Mouse (Mus musculus) limb, embryonic 10.5 days (tissue): Measurements from ENCODE around the gene Atp5d. TPM values are rescaled to one million over a fixed set of nuclear protein-coding genes. Genes with fewer than 3 reads are reported as not detected.

Source experiments
- DNase-seq: peaks from one replicate; pipeline ENCODE4 v3.0.0-alpha.2; 2017; ENCODE audit warnings: low spot score
- H3K27ac ChIP-seq: fragments of 300-500 bp; sonication (generic); 2 replicates; pipeline ENCODE4 v1.5.1; 2016; ENCODE audit warnings: mild to moderate bottlenecking
- H3K27me3 ChIP-seq: fragments of 300-500 bp; sonication (generic); 2 replicates; pipeline ENCODE4 v1.6.1; 2016; ENCODE audit warnings: low read depth, mild to moderate bottlenecking; ENCODE audit not compliant: poor library complexity, severe bottlenecking
- H3K36me3 ChIP-seq: fragments of 300-500 bp; sonication (generic); 2 replicates; pipeline ENCODE4 v1.6.1; 2016; ENCODE audit warnings: mild to moderate bottlenecking, moderate library complexity
- H3K4me1 ChIP-seq: fragments of 300-500 bp; sonication (generic); 2 replicates; pipeline ENCODE4 v1.6.1; 2016
- H3K4me3 ChIP-seq: fragments of 300-500 bp; sonication (generic); 2 replicates; pipeline ENCODE4 v1.5.1; 2016; ENCODE audit warnings: mild to moderate bottlenecking, moderate library complexity
- H3K9me3 ChIP-seq: fragments of 300-500 bp; sonication (generic); replicated peaks from 2 replicates; pipeline ENCODE4 v1.6.1; 2016; ENCODE audit warnings: mild to moderate bottlenecking
- WGBS: fragments of 180-500 bp; shearing (Covaris S2); methylation state at CpG from one replicate; pipeline ENCODE4 v1.1.7; 2016; 5-methylcytosine and 5-hydroxymethylcytosine counted together
- polyA plus RNA-seq: library from polyadenylated mRNA; unstranded; fragments of >200 nt; fragmentation: Nextera tagmentation; extraction: Ambion mirVana; gene quantifications from 2 replicates; pipeline ENCODE4 v1.2.1, GENCODE M21; 2016

The Atp5d gene
- polyA plus RNA-seq, 1 experiment from 2014 or later, result 487 TPM

DNA sequence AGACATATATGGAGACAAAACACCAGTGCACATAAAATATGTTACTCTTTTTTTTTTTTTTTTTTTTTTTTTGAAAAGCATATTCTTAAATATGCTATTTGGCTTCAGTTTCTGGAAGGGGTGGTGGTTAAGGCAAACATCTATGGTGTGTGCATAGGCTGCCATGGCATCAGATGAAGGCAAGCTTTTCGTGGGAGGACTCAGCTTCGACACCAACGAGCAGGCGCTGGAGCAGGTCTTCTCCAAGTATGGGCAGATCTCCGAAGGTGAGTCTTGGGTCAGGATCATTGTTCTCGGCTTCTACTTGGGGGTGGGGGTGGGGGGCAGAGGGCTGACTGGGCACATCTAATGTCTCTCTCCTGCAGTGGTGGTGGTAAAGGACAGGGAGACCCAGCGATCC lies 31.2 kb downstream of the Atp5d start:
- Histone ChIP-seq H3K9me3 (no peaks in the 10 kb centered on the region), H3K4me3 (no peak overlapping the region; the same call in 1 of the 2 replicates), H3K27ac (no peak overlapping the region), H3K27me3 (no peaks in the 10 kb centered on the region), H3K36me3 (peaks cover 36% of the 10 kb centered on the region), H3K4me1 (peaks cover 64% of the 10 kb centered on the region)
- 96% methylated on average over 7 of the region's 7 CpGs for WGBS
- no peak for DNase-seq

DNA sequence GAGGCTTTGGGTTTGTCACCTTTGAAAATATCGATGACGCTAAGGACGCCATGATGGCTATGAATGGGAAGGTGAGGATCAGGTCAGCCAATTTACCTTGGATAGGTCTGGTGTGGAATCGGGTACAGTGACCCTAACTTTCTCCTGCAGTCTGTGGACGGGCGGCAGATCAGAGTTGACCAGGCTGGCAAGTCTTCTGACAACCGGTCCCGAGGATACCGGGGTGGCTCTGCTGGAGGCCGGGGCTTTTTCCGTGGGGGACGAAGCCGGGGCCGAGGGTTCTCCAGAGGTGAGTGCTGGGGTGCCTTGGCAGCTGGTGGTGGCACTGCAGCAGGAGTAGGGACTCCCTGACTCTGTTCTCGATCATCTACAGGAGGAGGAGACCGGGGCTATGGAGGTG lies 31.6 kb downstream of the Atp5d start:
- Histone ChIP-seq H3K27ac (no peak overlapping the region; the same call in 1 of the 2 replicates), H3K27me3 (no peaks in the 10 kb centered on the region), H3K4me3 (peak overlapping the region; percentile 27), H3K36me3 (peaks cover 36% of the 10 kb centered on the region), H3K4me1 (peaks cover 64% of the 10 kb centered on the region), H3K9me3 (no peaks in the 10 kb centered on the region)
- WGBS, result 95% methylated on average over 16 of the region's 16 CpGs
- no peak for DNase-seq

DNA sequence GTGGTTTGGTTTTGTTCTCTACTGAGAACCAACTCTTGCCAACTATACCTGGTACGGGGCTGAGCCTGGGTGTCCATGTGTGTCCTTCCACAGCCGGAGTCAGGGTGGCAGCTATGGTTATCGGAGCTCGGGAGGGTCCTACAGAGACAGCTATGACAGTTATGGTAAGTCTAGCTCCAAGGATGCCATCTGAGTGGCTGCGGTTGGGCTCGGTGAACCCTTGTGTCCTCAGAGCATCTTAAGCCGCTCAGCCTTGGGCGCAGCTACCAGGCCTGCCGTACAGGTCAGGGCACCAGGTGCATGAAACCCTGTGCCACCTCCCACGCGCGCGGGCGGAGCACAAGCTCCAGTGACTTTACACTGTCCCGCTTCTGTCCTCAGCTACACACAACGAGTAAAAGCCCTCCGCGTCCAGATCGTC lies 32.2 kb downstream of the Atp5d start:
- WGBS, result 98% methylated on average over 19 of the region's 19 CpGs
- peaks cover 62% of the 10 kb centered on the region for H3K4me1 ChIP-seq
- peak overlapping the region; percentile 27; the same call in 1 of the 2 replicates for H3K4me3 ChIP-seq
- no peaks in the 10 kb centered on the region for H3K27me3 ChIP-seq
- no peak overlapping the region; the same call in 1 of the 2 replicates for H3K27ac ChIP-seq
- peaks cover 36% of the 10 kb centered on the region for H3K36me3 ChIP-seq
- DNase-seq, result no peak
- no peaks in the 10 kb centered on the region for H3K9me3 ChIP-seq

DNA sequence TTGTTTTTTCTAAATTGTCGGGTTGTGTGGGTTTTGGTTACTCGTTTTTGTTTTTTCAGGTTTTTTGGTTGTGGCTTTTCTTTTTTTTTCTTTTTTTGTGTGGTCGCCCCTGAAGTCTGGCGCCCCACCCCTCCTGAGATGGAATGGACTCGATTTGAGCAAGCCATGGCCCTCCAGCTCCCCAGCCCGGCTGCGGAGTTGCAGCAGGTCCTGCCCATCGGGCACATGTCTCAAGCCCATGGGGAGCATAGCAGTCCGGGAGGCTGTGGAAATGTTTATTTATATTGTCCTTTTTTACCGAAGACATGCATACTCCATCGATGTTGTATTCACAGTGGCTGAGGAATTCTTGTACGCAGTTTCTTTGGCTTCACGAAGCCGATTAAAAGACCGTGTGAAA lies 32.8 kb downstream of the Atp5d start:
- Histone ChIP-seq H3K4me3 (no peak overlapping the region), H3K36me3 (peaks cover 40% of the 10 kb centered on the region), H3K4me1 (peaks cover 62% of the 10 kb centered on the region), H3K9me3 (no peaks in the 10 kb centered on the region), H3K27me3 (no peaks in the 10 kb centered on the region), H3K27ac (0 out of 2 replicates have a peak overlapping the region, but pooled peaks have one; percentile 84)
- DNase-seq, result no peak
- 93% methylated on average over 15 of the region's 15 CpGs for WGBS

DNA sequence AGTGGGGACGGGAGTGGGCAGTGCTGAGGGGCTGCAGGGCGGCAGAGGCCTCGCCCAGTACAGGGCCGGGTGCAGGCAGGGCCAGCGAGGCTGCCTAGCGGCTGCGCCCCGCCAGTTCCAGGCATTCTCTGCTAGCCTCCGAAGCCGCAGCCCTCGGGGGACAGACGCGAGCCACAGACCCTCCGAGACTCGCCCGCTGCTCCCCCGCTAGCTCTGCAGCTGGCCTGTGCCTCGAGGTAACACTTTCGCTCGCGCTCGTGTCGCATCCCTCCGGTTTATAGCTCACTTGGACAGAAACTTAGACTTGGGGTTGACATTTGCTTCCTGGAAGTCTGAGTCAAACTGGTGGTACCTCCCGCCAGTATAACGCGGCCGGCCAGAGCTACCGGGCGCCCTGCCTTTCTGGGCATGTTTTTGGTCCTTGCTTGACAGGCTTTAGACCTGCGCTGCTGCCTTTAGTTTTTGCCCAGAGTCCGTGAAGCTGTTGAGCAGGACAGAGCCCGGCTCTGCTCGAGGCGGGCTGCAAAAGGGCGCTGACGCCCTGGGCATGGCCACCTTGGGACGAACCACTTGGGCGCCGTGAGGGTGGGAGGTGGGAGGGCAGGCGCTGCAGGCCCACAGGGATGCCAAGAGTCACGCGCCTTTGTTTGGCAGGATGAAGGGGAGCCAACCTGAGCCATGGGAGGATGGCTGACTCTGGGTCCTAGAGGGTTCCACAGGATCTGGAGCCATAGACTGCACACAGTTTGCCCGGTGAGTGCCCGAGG lies 33.5 kb downstream of the Atp5d start:
- H3K4me3 ChIP-seq, result peak overlapping the region; percentile 66
- 88% methylated on average over 45 of the region's 45 CpGs for WGBS
- peaks cover 40% of the 10 kb centered on the region for H3K36me3 ChIP-seq
- H3K4me1 ChIP-seq, result peaks cover 59% of the 10 kb centered on the region
- no peaks in the 10 kb centered on the region for H3K27me3 ChIP-seq
- H3K9me3 ChIP-seq, result no peaks in the 10 kb centered on the region
- no peak for DNase-seq
- H3K27ac ChIP-seq, result peak overlapping the region; percentile 84

DNA sequence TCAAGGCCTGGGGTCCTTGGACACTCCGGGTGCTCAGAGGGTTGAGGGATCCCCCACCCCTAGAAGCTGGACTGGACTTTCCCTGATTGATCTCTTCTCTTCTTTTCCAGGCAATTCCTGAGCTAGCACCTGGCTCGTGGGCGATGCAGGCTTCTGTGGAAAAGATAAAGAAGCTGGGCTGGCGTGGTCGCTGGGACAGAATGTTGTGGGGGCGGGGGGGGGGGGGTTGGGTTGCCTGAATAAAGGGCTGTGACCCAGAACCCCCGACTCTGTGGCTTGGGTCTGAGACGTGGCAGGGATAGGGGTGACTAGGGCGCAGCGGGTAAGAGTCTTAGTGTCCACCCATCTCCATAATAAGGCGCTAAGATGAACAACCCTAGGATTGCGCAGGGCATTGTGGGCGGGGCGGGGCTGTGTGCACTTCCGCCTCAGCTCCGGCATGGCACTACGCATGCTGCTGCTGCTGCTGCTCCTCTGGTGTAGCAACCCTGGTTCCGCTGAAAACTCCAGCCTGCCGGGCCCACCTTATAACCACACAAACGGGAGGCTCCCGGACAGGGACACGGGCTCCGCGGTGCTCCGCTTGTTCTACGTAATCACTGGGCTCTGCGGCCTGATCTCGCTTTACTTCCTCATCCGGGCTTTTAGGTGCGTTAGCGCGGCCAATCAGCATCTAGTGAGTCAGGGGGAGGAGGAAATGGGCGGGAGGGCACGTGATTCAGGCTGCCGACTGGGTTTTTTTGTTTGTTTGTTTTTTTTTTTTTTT lies 34.3 kb downstream of the Atp5d start, which contains the start of gene 1600002K03Rik:
1600002K03Rik (plus strand) TSS at position 418 of the 766 bp plus-strand sequence.
- Histone ChIP-seq H3K27me3 (no peaks in the 10 kb centered on the region), H3K36me3 (peaks cover 40% of the 10 kb centered on the region), H3K4me1 (peaks cover 52% of the 10 kb centered on the region), H3K9me3 (no peaks in the 10 kb centered on the region), H3K4me3 (peak within 1 kb of the TSS; percentile 66), H3K27ac (peak within 1 kb of the TSS; percentile 84)
- DNase-seq, result peak; percentile 92
- WGBS, result 8% methylated on average over 35 of the region's 35 CpGs

DNA sequence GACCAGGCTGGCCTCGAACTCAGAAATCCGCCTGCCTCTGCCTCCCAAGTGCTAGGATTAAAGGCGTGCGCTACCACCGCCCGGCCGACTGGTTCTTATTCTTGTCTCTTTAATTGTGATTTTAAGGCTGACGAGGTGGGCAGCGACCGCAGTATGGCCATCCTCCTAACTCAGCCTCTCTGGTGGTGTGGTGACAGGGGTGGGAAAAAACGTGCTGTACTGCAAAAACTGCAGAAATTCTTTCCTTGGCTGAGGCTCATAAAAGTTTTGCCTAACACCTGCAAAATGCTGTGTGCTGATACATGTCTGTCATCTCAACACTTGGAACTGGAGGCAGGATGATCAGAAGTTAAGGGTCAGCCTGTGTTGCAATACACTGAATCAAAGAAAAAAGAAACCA lies 34.9 kb downstream of the Atp5d start:
- Histone ChIP-seq H3K4me3 (peak overlapping the region; percentile 66), H3K4me1 (peaks cover 52% of the 10 kb centered on the region), H3K27ac (peak overlapping the region; percentile 84), H3K36me3 (peaks cover 40% of the 10 kb centered on the region), H3K27me3 (no peaks in the 10 kb centered on the region), H3K9me3 (no peaks in the 10 kb centered on the region)
- DNase-seq, result no peak
- 9% methylated on average over 11 of the region's 11 CpGs for WGBS

DNA sequence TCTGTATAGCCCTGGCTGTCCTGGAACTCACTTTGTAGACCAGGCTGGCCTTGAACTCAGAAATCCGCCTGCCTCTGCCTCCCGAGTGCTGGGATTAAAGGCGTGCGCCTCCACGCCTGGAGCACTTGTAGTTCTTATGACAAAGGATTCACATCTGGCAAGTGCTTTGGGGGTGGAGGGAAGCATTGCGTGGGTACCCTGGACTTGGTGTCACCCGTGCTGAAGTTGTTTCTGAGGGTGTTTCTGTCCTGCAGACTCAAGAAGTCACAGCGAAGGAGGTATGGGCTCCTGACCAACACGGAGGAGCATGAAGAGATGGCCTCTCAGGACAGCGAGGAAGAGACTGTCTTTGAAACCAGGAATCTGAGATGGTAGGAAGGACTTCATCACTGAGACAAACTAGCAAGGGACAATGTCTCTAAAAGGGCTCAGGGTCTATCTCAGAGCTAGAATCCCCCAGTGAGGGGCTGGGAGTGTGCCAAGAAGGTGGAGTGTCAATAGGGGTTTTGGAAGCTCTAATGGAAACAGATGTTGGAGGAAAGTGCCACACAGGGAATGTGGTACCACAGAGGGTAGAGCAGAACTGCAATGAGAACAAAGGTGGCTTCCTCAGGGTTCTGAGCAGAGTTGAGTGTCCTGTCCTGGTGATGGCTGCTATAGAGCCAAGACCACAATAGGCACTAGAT lies 35.7 kb downstream of the Atp5d start:
- H3K36me3 ChIP-seq, result peaks cover 40% of the 10 kb centered on the region
- no peak overlapping the region for H3K27ac ChIP-seq
- H3K4me1 ChIP-seq, result peaks cover 48% of the 10 kb centered on the region
- 88% methylated on average over 10 of the region's 10 CpGs for WGBS
- DNase-seq, result no peak
- no peaks in the 10 kb centered on the region for H3K27me3 ChIP-seq
- no peaks in the 10 kb centered on the region for H3K9me3 ChIP-seq
- H3K4me3 ChIP-seq, result no peak overlapping the region

DNA sequence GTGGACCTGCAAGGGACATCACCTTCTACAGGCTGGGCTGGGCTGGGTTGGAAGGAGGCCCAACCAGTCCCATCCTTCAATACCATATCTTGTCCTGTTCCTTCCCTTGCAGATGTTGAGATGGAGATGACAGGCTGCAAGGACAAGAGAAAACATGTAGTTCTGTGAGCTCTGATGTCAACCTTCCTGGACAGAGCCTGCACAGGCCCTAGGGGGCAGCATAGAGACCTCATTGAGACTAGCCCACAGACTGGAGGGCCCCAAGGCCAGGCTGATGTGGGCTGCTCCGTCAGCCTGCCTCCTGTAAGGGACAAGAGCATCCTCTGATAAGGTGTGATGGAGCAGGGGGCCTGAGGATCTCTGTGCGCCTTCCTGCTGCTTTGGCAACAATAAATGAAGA lies 36.3 kb downstream of the Atp5d start:
- Histone ChIP-seq H3K4me3 (no peak overlapping the region), H3K4me1 (peaks cover 48% of the 10 kb centered on the region)

DNA sequence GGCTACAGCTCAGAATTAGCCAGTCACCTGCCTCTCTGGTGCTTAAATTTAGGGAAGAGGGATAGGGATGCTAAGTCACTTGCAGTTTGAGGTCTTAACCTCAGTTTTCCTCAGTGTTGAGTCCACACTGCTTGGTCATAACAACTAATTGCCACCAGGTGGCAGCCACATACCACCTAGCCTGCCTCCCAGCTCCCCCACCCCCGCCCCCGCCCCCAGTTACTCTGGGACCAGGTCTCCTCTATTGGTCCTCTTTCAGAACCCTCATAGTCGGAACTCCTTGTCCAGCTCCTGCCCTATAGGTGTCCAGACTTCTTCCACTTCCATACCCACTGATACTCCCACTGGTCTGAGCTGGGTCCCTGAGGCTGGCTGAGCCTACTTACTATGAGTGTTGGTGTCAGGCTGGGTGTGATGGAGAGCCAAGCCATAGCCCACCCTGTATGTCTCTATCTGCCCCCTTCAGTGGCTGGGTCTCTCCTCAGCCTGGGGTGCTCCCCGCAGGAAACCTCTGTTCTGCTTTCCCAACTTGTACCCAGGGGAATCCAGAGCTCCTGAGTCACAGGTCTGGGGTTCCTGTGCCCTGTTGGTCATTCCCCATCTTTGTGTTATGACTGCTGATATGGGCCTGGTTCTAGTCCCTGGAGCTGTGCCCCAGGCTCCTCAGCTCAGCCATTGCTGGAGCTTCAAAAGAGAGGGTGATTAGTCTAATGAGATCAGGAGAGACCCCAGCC lies 37.3 kb downstream of the Atp5d start:
- H3K36me3 ChIP-seq, result peaks cover 25% of the 10 kb centered on the region
- H3K4me3 ChIP-seq, result peak overlapping the region; percentile 22
- WGBS, result 21% methylated on average over 4 of the region's 4 CpGs
- H3K4me1 ChIP-seq, result peaks cover 50% of the 10 kb centered on the region
- H3K27me3 ChIP-seq, result no peaks in the 10 kb centered on the region
- H3K9me3 ChIP-seq, result no peaks in the 10 kb centered on the region
- peak; percentile 76 for DNase-seq
- H3K27ac ChIP-seq, result peak overlapping the region; percentile 31; the same call in 1 of the 2 replicates

More for the DNA sequence above, 36.3 kb downstream of the Atp5d start:
- Histone ChIP-seq H3K9me3 (no peaks in the 10 kb centered on the region), H3K27me3 (no peaks in the 10 kb centered on the region), H3K36me3 (peaks cover 35% of the 10 kb centered on the region), H3K27ac (no peak overlapping the region; the same call in 1 of the 2 replicates)
- WGBS, result 58% methylated on average over 2 of the region's 2 CpGs
- no peak for DNase-seq

DNA sequence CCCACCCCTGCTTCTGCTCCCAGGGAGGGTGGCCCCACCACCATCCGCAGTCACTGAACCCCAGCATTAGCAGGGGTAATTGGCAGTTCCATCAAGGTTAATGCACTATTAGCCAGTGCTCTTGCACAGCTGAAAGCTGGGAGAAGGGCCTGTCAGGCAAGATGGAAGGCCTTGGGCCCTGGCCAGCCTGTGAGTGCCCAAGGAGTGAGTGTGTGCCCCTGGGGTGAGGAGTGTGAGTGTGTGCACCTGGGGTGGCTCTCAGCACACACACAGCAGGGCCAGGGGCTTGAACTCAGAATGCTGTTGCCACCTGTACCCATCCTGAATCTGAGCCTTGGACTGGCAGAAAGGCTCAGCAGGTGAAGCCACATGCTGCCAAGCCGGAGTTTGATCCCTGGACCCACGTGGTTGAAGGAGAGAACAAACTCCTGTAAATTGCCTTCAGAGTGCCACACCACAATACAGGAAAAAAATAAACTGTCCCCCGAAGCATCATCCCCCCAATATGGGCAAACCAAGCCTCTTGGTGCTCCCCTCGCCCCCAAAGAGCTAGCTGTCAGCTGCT lies 37.9 kb downstream of the Atp5d start:
- H3K4me1 ChIP-seq, result peaks cover 57% of the 10 kb centered on the region
- H3K4me3 ChIP-seq, result no peak overlapping the region
- H3K36me3 ChIP-seq, result peaks cover 18% of the 10 kb centered on the region
- no peak for DNase-seq
- H3K9me3 ChIP-seq, result no peaks in the 10 kb centered on the region
- 86% methylated on average over 5 of the region's 5 CpGs for WGBS
- H3K27me3 ChIP-seq, result no peaks in the 10 kb centered on the region
- peak overlapping the region; percentile 31; the same call in 1 of the 2 replicates for H3K27ac ChIP-seq
